Mouse (Mus musculus): ENCODE results near the gene Ttc14. TPM values are rescaled to one million over a fixed set of nuclear protein-coding genes. Genes with fewer than 3 reads are reported as not detected.

Ttc14 gene
- 99.1 TPM for polyA plus RNA-seq (2014; fragmentation: Illumina TruSeq; extraction: RNeasy Lipid Tissue Mini Kit (QIAGEN cat#74804); ENCODE audit: low replicate concordance)

DNA sequence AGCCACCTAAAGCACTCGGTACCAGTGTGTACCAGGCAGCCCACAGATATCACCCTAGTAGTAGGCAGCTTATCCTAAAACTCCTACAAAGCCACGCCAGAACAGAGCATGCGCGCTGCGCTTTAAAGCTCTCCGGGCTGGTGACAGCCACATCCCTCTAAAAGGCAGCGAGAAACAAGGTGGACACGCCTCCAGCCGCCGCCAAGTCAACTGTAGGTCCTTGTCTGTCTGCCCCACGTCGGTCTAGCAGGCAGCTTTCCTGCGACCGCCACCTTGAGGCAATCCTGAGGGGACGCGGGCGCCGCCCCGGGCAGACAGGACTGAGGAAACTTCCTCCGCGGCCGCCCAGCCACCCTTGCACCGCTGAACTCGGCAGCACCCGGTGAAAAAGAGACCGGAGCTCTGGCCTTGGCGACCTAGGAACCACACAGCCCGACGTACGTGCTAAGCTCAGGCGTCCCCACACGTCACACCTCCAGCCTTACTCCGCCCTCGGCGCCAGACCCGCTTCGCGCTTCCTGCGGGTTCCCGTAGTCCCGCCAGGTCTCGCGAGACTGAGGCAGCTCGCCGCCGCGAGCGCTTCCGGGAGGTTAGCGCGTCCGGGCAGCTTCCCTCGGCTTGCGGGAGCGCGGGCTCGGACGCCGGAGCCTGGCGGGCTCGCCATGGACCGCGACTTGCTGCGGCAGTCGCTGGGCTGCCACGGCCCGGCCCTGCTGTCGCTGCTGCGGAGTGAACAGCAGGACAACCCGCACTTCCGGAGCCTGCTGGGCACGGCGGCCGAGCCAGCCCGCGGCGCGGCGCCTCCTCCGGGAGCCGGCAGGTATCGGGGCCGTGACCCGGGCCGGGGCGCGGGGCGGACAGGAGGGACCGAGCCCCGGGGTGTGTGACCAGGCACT is at the start of gene Ttc14:
TSS of gene Ttc14 (plus strand) at position 216 of the 896 bp plus-strand sequence.

DNA sequence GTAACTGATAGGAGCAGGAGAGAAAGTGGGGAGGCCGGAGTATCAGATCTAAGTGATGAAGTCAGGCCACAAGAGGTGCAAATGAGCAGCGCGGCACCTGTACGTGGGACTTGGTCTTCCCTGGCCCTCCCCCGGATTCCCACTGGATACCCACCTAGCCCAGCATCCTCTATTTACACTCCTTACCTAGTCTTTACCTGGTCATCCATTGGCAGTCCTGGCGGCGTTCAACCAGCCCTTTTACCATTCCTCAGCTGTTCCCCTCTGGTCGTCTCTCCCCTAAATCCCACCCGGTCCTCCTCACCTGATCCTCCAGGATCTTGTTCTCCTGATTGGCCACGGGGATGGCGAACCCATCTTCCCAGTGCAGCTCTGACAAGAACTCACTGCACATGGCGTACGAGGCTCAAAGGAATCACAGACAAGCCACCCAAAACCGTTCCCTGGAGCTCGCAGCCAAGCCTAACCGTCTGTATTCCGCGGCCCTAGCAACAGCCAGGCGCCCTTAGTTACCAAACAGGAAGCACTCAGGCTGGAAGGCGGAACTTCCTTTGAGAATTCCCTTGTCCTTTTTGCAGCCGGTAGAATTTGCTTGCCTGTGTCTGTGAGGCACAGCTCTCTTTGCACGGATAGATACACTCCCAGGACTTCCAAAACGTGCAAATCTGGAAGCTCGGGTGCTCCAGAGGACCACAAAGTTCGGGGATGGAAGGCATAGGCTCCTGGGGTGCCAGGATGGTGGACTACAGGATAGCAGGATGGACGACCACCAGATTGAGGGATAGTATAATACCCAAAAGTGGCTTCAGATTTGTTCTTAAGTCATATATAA is 44.4 kb downstream of the Ttc14 start, which contains the start of gene Ccdc39:
TSS of gene Ccdc39 (minus strand) at position 510 of the 832 bp plus-strand sequence.

Other genes starting within 250 kb of the Ttc14 start
- 2.7 TPM for gene Ccdc39, start 44.5 kb downstream of the Ttc14 start, polyA plus RNA-seq (2014; fragmentation: Illumina TruSeq; extraction: RNeasy Lipid Tissue Mini Kit (QIAGEN cat#74804); ENCODE audit: low replicate concordance)
- gene Fxr1, start 220.1 kb downstream of the Ttc14 start, polyA plus RNA-seq (2014; fragmentation: Illumina TruSeq; extraction: RNeasy Lipid Tissue Mini Kit (QIAGEN cat#74804); ENCODE audit: low replicate concordance), result 120 TPM

All from small intestine, adult 10 weeks (tissue).